Mouse (Mus musculus): ENCODE data around the gene Pbsn. TPM values are rescaled to one million over a fixed set of nuclear protein-coding genes. Genes with fewer than 3 reads are reported as not detected.

Gene Pbsn
- not detected in 2 replicates for polyA plus RNA-seq (2015; fragmentation: Nextera tagmentation; extraction: Ambion mirVana)

DNA sequence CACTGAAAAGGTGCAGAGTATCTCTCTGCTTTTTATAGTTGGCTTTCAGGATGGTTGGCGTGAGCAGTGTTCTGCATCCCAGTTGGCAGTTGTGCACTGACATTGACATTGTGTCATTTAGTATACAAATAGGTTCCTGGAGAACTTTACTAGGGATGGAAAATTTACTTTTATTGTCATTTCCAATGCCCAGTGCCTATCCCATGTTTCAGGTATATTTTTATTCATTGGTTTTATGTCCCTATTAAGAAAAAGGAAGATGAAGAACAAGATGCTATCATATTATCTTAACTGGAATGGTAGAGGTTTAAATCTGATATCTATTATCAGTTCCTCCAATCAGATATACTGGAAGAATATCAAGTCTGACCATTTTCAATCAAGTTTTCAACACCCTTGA lies at the start of gene Pbsn:
Pbsn (minus strand) TSS at position 101 of the 400 bp plus-strand sequence.

DNA sequence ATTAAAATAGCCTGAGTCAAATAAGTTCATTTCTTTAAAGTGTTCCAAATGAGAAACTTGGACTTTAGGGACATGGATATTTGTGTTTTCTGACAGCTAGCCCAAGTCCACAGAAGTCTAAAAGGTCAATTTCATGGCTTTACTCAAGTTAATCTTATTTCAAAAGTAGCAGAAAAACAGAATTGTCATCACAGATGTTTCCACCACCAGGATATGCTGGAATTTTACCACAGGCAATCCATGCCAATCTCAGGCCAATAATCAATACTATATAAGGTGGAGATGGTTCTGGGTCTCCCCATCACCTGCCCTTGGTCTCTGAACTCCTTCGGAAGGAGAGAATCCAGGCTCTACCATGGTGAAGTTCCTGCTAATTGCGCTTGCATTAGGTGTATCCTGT lies 11.0 kb upstream of the Pbsn start, which contains the start of gene Gm14744:
Gm14744 (plus strand) TSS at position 301 of the 400 bp plus-strand sequence.

DNA sequence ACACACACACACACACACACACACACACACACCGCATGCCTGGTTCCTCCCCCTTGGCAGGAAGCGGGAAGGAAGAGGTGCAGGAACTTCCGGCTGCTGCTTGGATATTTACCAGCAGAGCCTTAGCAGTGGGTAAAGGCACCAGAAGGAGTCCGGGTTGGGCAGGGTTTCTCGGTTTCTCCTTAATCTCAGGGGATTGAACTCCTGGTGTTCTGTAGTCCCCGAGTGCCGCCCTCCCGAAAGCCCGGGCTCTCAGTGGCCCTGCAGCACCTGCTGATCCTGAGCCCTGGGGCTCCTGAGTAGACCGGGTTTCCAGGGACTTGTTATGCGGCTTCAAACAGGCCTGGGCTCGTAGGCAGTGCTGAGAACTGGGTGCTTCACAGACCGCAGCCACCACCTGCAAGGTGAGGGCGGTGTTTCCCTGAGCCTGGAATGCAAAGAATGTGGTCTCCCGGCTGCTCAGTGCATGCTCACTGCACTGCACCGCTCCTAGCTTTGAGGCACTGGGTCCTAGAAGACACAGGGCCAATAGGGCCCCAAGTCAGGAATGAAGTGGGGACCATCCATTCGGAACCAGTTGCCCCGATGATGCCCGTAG lies 57.1 kb downstream of the Pbsn start, which contains the start of gene Prkx:
Prkx (minus strand) TSS at position 41 of the 598 bp plus-strand sequence.

Other genes starting within 250 kb of the Pbsn start
- 4.2 and 5.1 TPM in 2 replicates for gene Prkx, start 57.3 kb downstream of the Pbsn start, polyA plus RNA-seq (2015; fragmentation: Nextera tagmentation; extraction: Ambion mirVana)
- gene Gm14744, start 11.1 kb upstream of the Pbsn start, polyA plus RNA-seq (2015; fragmentation: Nextera tagmentation; extraction: Ambion mirVana), result not detected in 2 replicates
- gene 5430402E10Rik, start 71.4 kb upstream of the Pbsn start, polyA plus RNA-seq (2015; fragmentation: Nextera tagmentation; extraction: Ambion mirVana), result not detected in 2 replicates
- gene Obp1a, start 237.8 kb upstream of the Pbsn start, polyA plus RNA-seq (2015; fragmentation: Nextera tagmentation; extraction: Ambion mirVana), result not detected in 2 replicates